Mouse (Mus musculus): ENCODE measurements around the gene Cad.
"Not testable (repeated sequence)": the region's sequence is repeated elsewhere in the genome, so short reads cannot be mapped to it uniquely, and the experiment has no call there.

Cad gene

GRCm38 (mm10) chr5:31054261-31055215 lies at the start of gene Cad:
TSS of gene Cad (plus strand) at chr5:31054780.
- peak; percentile 97 for DNase-seq (ENCODE audit: low read depth, low spot score)

- DNase-seq (ENCODE audit: low read depth, low spot score), result no peak
Measured at GRCm38 (mm10) chr5:31012737-31013136, 41.8 kb upstream of the Cad start.

GRCm38 (mm10) chr5:31015913-31016312 lies 38.7 kb upstream of the Cad start:
- no peak for DNase-seq (ENCODE audit: low read depth, low spot score)

- DNase-seq (ENCODE audit: low read depth, low spot score), result not testable (repeated sequence)
Measured at GRCm38 (mm10) chr5:31021790-31022189, 32.8 kb upstream of the Cad start.

GRCm38 (mm10) chr5:31022690-31023089 lies 31.9 kb upstream of the Cad start:
- DNase-seq (ENCODE audit: low read depth, low spot score), result no peak

- DNase-seq (ENCODE audit: low read depth, low spot score), result no peak
Measured at GRCm38 (mm10) chr5:31023254-31023653, 31.3 kb upstream of the Cad start.

- no peak for DNase-seq (ENCODE audit: low read depth, low spot score)
Measured at GRCm38 (mm10) chr5:31024641-31025040, 29.9 kb upstream of the Cad start.

GRCm38 (mm10) chr5:31030926-31031325 lies 23.7 kb upstream of the Cad start:
- DNase-seq (ENCODE audit: low read depth, low spot score), result no peak

GRCm38 (mm10) chr5:31031508-31031907 lies 23.1 kb upstream of the Cad start:
- no peak for DNase-seq (ENCODE audit: low read depth, low spot score)

GRCm38 (mm10) chr5:31034669-31035068 lies 19.9 kb upstream of the Cad start:
- no peak for DNase-seq (ENCODE audit: low read depth, low spot score)

GRCm38 (mm10) chr5:31036556-31036955 lies 18.0 kb upstream of the Cad start:
- DNase-seq (ENCODE audit: low read depth, low spot score), result not testable (repeated sequence)

- DNase-seq (ENCODE audit: low read depth, low spot score), result no peak
Measured at GRCm38 (mm10) chr5:31038171-31038845, 16.3 kb upstream of the Cad start.

GRCm38 (mm10) chr5:31046416-31046815 lies 8.2 kb upstream of the Cad start:
- no peak for DNase-seq (ENCODE audit: low read depth, low spot score)

GRCm38 (mm10) chr5:31047074-31047473 lies 7.5 kb upstream of the Cad start:
- no peak for DNase-seq (ENCODE audit: low read depth, low spot score)

- peak; percentile 99 for DNase-seq (ENCODE audit: low read depth, low spot score)
Measured at GRCm38 (mm10) chr5:31047848-31048762, 6.5 kb upstream of the Cad start, which contains the start of gene Atraid. TSS of gene Atraid (plus strand) at chr5:31048312.

- peak; percentile 82 for DNase-seq (ENCODE audit: low read depth, low spot score)
Measured at GRCm38 (mm10) chr5:31048763-31049641, 5.6 kb upstream of the Cad start, which contains the start of gene Slc5a6. TSS of gene Slc5a6 (minus strand) at chr5:31048924.

- no peak for DNase-seq (ENCODE audit: low read depth, low spot score)
Measured at GRCm38 (mm10) chr5:31050427-31050826, 4.2 kb upstream of the Cad start.

- peak; percentile 20 for DNase-seq (ENCODE audit: low read depth, low spot score)
Measured at GRCm38 (mm10) chr5:31053728-31054127, 852 bp upstream of the Cad start.

- no peak for DNase-seq (ENCODE audit: low read depth, low spot score)
Measured at GRCm38 (mm10) chr5:31055216-31056140, 898 bp downstream of the Cad start.
